Mouse (Mus musculus): ENCODE data around the gene Vps18.

- TF ChIP-seq POLR2A (IDR thresholded peaks at IDR 0.05; ENCODE audit: insufficient read length, low read depth), result no peak
- no peak for TF ChIP-seq E2F4 (IDR thresholded peaks at IDR 0.05; ENCODE audit: insufficient read depth)
- TF ChIP-seq TCF12 (IDR thresholded peaks at IDR 0.05; ENCODE audit: insufficient read depth, poor library complexity, severe bottlenecking), result no peak
- no peak for TF ChIP-seq POLR2AphosphoS2 (IDR thresholded peaks at IDR 0.05; ENCODE audit: insufficient read length, low read depth)
- TF ChIP-seq MYOG (IDR thresholded peaks at IDR 0.05; ENCODE audit: control insufficient read depth in 1 of 3, insufficient read depth in 1 of 3, insufficient read length in 2 of 3, low read depth in 2 of 3), result no peak
- TF ChIP-seq REST (IDR thresholded peaks at IDR 0.05; ENCODE audit: insufficient read depth, insufficient read length), result no peak
- no peak for TF ChIP-seq USF1 (IDR thresholded peaks at IDR 0.05; ENCODE audit: low read depth)
- TF ChIP-seq MYOD1 (IDR thresholded peaks at IDR 0.05; ENCODE audit: control insufficient read depth in 1 of 3, insufficient read length in 2 of 3, low read depth in 2 of 3), result no peak
- no peak for TF ChIP-seq TCF3 (IDR thresholded peaks at IDR 0.05; ENCODE audit: insufficient read length, low read depth)
- TF ChIP-seq MAX (IDR thresholded peaks at IDR 0.05; ENCODE audit: low read depth), result no peak
- TF ChIP-seq SRF (IDR thresholded peaks at IDR 0.05; ENCODE audit: control insufficient read depth, insufficient read length, low read depth), result no peak
These were observed 39.5 kb downstream of the Vps18 start for GRCm38 (mm10) chr2:119327942-119328526.
